Mouse (Mus musculus) Patski (cell line): ENCODE data around the gene Zmiz1. TPM values are rescaled to one million over a fixed set of nuclear protein-coding genes. Genes with fewer than 3 reads are reported as not detected.

Experiments
- ATAC-seq: fragments of 100-300 bp; one replicate; pipeline ENCODE4 v1.8.0; 2021
- CTCF ChIA-PET: fragments of 350-600 bp; sonication (Branson Sonifier 250); formaldehyde crosslinking; loops from one replicate; lab custom pipeline; 2022; ENCODE audit warnings: inconsistent platforms; lab: Charles Lee
- POLR2A ChIA-PET: fragments of 350-600 bp; sonication (Branson Sonifier 250); formaldehyde crosslinking; loops from one replicate; lab custom pipeline; 2022; ENCODE audit warnings: antibody characterized with exemption, inconsistent platforms; lab: Charles Lee
- DNase-seq: peaks from one replicate; pipeline ENCODE4 v3.0.0-alpha.2; 2011; ENCODE audit warnings: low read depth, low spot score
- H3K27me3 ChIP-seq: fragments of 371-371 bp; one replicate; pipeline ENCODE4 v1.5.1; 2021
- CTCF ChIP-seq: fragments of 100-300 bp; IDR thresholded peaks from one replicate; pipeline ENCODE4 v1.5.1; 2021
- in situ Hi-C: fragments of 300-500 bp; cut with MboI; formaldehyde crosslinking; loops from 3 replicates; pipeline ENCODE4 v1.11.1; 2018; ENCODE audit warnings: low pct_unique_long_range_greater_than_20kb, mixed read lengths
- polyA plus RNA-seq: library from polyadenylated mRNA; unstranded; gene quantifications from one replicate; pipeline ENCODE4 v1.2.3, GENCODE M21; 2021

Zmiz1 gene
- polyA plus RNA-seq, 1 experiment from 2014 or later = 55.2 TPM

DNA sequence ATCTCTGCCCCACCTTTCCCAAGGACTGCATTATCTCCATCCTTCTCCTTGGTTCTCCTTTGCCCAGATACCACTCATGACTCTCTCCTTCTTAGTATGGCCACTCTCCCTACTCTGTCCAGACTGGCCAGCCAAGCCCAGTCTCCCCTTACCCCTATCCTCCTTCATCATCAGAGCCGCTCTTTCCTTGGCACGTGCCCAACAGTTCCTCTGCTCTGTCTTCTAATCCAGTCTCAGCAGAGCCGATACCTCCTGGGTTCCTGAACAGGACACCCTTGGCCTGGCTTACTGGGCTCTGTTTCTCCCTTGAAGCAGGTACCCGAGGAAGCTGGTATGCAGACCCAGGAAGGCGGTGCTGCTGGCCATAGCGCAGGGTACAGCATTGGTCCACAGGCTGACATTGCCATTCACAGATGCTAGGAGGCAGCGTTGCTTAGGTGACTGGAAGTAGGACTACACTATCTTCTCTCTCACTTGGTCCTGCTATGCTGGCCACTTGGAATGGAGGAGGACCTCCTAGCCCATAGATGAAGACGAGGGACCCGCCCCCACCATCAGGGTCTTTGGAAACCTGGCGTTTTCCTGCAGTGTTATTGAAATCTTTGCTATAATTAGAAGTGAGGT is 80.6 kb downstream of the Zmiz1 start:
- no peaks in the 10 kb centered on the region for H3K27me3 ChIP-seq
- ATAC-seq = no peak
- TF ChIP-seq CTCF = no peak
- no peak for DNase-seq
- in situ Hi-C loops = no loop called here
- CTCF ChIA-PET = interaction anchor here (1.2 to 1.6 kb wide), 3 partner anchors 20 to 27 kb away, joined by 3 to 4 read pairs (median 4); no protein-coding TSS in a partner anchor
- POLR2A ChIA-PET = interaction anchor here (1.1 kb wide), 1 partner anchor 80 kb away, joined by 3 read pairs; no protein-coding TSS in a partner anchor

DNA sequence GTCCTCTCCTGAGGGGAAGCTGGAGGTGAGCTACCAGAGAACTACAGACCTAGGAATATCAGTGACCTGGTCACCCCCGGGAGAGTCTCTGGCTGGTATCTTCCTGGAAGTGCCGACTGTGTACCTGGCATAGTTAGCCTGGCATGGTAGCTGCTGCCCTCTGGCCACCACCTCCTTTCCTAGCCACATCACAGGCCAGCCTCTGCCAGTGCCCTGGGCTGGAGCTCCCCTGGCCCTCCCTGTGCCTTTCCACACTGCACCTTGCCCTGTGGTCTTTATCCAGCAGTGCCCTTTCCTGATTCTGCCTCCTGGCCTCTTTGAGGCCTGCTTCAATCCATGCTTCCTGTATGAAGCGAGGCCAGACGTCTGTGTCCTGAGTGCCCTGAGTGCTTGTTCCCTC is 81.2 kb downstream of the Zmiz1 start:
- no peaks in the 10 kb centered on the region for H3K27me3 ChIP-seq
- ChIA-PET POLR2A (interaction anchor here (2.4 kb wide), 1 partner anchor 79 kb away, joined by 6 read pairs; no protein-coding TSS in a partner anchor), CTCF (interaction anchor here (1.4 to 1.6 kb wide), 2 partner anchors 19 to 25 kb away, joined by 4 read pairs; no protein-coding TSS in a partner anchor)
- ATAC-seq (no peak), DNase-seq (no peak)
- in situ Hi-C loops = no loop called here
- no peak for TF ChIP-seq CTCF

DNA sequence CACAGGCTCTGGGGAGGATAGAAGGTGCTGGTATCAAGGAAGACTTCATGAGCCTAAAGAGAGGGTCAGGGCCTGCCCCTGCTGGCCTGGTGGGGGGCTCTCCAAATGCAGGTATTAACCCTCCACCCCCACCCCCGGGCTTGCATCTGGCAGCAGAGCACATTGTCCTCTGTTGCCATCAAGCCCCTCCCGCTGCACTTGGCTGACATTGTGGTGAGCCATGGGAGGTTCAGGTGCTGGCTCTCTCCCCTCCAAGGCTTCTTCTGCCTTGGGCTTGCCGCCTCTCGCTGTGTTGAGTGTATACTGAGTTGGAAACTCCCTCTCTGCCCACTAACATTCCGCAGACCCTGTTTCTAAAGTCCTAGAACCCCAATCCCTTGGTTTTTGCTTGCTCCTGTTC is 82.2 kb downstream of the Zmiz1 start:
- ATAC-seq (no peak), DNase-seq (no peak)
- ChIA-PET POLR2A (interaction anchor here (2.4 kb wide), 1 partner anchor 80 kb away, joined by 6 read pairs; no protein-coding TSS in a partner anchor), CTCF (interaction anchor here (1.4 kb wide), 1 partner anchor 24 kb away, joined by 4 read pairs; no protein-coding TSS in a partner anchor)
- no peaks in the 10 kb centered on the region for H3K27me3 ChIP-seq
- TF ChIP-seq CTCF = no peak
- in situ Hi-C loops = no loop called here

DNA sequence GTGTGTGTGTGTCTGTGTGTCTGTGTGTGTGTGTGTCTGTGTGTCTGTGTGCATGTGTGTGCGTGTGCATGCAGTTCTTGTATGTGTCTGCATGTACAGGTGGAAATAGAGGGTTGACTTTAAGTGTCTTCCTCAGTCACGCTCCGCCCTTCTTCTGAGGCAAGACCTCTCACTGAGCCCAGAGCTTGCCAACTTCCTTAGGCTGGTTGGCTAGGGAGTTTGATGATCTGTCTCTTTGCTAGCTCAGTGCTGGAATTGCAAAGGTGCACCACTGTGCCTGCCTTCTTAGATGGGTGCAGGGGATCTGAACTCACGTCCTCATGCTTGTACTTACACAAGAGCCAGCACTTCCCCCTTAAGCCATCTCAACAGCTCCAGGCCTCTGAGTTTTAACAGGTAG is 84.1 kb downstream of the Zmiz1 start:
- ChIA-PET POLR2A (interaction anchor here (0.8 to 1.1 kb wide), 2 partner anchors 9 to 62 kb away, joined by 3 read pairs; no protein-coding TSS in a partner anchor), CTCF (no interaction called here)
- TF ChIP-seq CTCF = no peak
- ATAC-seq (no peak), DNase-seq (no peak)
- in situ Hi-C loops = no loop called here
- no peaks in the 10 kb centered on the region for H3K27me3 ChIP-seq

DNA sequence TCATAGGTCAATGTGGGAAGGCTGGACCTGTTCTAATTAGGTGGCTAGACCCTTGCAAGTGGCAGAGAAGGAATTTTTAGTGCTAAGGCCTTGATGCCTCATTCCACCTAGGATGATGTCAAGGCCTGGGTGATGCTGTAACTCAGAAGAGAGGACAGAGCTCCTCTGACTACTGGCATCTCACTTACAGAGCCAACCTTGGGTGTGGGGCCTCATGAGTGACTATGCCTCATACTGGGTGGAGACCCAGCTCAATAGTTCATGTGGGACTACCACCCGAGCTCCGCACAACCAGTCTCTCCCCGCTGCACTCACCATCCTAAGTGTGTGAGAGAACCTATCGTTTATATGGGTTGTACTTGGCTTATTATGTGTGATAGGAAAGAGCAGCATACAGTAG is 84.9 kb downstream of the Zmiz1 start:
- POLR2A ChIA-PET = interaction anchor here (1.1 kb wide), 1 partner anchor 10 kb away, joined by 3 read pairs; no protein-coding TSS in a partner anchor
- ATAC-seq (no peak), DNase-seq (no peak)
- in situ Hi-C loops = no loop called here
- no peaks in the 10 kb centered on the region for H3K27me3 ChIP-seq
- no peak for TF ChIP-seq CTCF
- CTCF ChIA-PET = interaction anchor here (1.2 kb wide), 1 partner anchor 10 kb away, joined by 4 read pairs; no protein-coding TSS in a partner anchor

DNA sequence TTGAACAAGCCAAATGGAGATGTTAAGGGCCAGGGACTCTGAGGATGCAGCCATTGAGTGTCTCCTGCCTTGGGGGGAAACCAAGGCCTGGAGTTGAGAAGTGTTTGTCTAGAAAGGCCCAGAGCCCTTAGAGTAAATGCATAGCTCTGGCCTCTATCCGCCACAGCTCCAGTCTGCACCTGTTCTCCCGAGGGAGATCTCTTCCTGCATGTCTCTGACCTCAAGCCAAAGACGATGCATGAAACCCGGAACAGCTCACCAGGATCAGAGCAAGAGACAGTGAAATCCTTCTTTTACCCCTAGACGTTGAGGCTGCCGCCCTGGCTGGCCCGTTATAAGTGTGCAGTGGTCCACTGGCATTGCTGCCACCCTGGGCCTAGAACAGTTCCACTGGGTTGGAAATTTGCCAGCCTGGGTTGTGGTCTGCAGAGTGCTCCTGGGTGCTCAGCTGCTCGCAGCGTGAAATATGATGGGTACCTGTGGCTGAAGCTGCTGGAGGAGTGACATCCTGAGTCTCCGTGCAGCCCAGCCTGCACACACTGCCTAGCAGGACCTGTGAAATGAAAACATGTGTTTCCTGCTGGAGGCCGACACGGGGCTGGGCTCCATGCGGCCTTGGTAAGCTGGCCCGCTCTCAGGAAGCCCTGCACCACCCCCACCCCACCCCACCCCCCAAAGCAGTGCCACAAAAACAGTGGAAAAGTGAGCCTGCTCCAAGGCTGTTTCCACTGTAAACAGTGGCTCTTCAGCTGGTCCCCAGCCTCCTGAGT is 88.1 kb downstream of the Zmiz1 start:
- POLR2A ChIA-PET = interaction anchor here (0.6 kb wide), 1 partner anchor 39 kb away, joined by 3 read pairs; no protein-coding TSS in a partner anchor
- CTCF ChIA-PET = interaction anchor here (0.8 kb wide), 1 partner anchor 9 kb away, joined by 3 read pairs; no protein-coding TSS in a partner anchor
- in situ Hi-C loops = no loop called here
- ATAC-seq (no peak), DNase-seq (no peak)
- TF ChIP-seq CTCF = no peak
- no peaks in the 10 kb centered on the region for H3K27me3 ChIP-seq

DNA sequence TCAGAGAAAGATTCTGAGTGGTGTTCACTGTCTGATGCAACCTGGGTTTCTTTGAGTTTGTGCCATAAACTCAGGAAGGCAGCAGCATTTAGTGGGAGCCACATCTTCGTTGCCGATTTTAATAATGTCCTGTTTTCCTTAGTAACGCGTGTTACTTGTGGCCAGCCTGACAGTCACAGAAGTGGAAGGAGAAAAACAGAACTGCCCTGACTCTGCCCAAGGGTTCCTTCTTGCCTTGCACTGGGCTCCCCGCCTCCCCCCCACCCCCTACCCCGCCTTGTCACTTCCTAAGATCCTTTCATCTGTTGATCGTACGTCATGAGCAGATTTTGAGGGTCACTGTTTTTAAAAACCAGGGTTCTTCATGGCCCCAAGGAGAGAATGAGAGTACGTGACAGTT is 88.9 kb downstream of the Zmiz1 start:
- CTCF ChIA-PET = no interaction called here
- H3K27me3 ChIP-seq = no peaks in the 10 kb centered on the region
- DNase-seq = no peak
- in situ Hi-C loops = no loop called here
- TF ChIP-seq CTCF = no peak
- no peak for ATAC-seq
- POLR2A ChIA-PET = interaction anchor here (0.6 kb wide), 1 partner anchor 73 kb away, joined by 4 read pairs; no protein-coding TSS in a partner anchor

DNA sequence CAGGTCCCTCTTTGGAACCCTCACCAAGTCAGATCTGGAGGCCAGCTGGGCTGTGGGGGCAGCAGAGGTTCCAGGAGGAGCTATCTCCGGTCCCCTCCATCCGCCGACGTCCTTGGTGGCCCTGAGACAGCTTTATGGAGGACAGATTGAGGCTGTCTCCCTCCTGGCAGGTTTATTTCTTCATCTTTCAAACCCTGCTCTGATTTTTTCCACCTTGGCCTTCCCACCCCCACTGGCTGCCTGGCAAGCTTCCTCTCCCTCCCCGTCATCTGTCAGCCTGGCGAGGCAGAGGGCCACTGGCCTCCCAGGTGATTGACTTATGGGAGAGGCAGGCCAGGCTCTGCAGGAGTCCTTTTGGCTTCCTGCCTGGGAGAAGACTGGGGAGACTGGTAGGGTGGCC is 89.7 kb downstream of the Zmiz1 start:
- DNase-seq = no peak
- no peak for ATAC-seq
- H3K27me3 ChIP-seq = no peaks in the 10 kb centered on the region
- ChIA-PET POLR2A (interaction anchor here (0.6 kb wide), 1 partner anchor 74 kb away, joined by 4 read pairs; no protein-coding TSS in a partner anchor), CTCF (interaction anchor here (1.7 kb wide), 1 partner anchor 16 kb away, joined by 5 read pairs; no protein-coding TSS in a partner anchor)
- in situ Hi-C loops = no loop called here
- TF ChIP-seq CTCF = no peak

DNA sequence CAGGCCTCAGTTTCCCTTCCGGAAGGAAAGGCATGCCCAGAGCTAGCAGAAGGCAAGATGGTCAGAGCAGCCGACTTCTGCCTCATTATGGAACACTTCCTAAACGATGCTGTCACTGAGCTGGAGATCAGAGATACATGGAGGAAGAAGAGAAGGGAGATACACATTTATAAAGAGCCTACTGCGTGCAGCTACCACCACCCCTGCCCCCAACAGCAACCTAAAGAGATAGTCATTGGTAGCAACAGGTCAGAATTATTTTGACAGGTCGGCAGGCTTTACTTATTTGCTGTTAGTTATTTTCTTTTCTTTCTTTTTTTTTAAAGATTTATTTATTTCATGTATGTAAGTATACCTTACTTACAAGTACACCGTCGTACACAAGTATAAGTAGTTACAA is 90.1 kb downstream of the Zmiz1 start:
- ATAC-seq (no peak), DNase-seq (no peak)
- in situ Hi-C loops = no loop called here
- TF ChIP-seq CTCF = no peak
- CTCF ChIA-PET = interaction anchor here (1.7 kb wide), 1 partner anchor 16 kb away, joined by 5 read pairs; no protein-coding TSS in a partner anchor
- H3K27me3 ChIP-seq = no peaks in the 10 kb centered on the region
- POLR2A ChIA-PET = no interaction called here
